Mouse (Mus musculus) Muller cell, postnatal 12 days (primary cell): ENCODE measurements at regions not wholly inside any gene's neighbourhood (a gene's known extent, or its start where the extent isn't known, plus 50 kb on each side); places are given as distances from the start of the nearest gene placed in this dataset.

Experiments
- DNase-seq: peaks from one replicate; pipeline ENCODE4 v3.0.0-alpha.2; 2015; ENCODE audit errors: inconsistent ontology term

GRCm38 (mm10) chr4:7642878-7643590, 595.8 kb downstream of the Car8 start:
- DNase-seq = no peak

GRCm38 (mm10) chr4:7597671-7598390, 641.0 kb downstream of the Car8 start:
- DNase-seq = no peak

- DNase-seq = no peak
Observed at GRCm38 (mm10) chr4:7596116-7596515, 642.7 kb downstream of the Car8 start.

DNA sequence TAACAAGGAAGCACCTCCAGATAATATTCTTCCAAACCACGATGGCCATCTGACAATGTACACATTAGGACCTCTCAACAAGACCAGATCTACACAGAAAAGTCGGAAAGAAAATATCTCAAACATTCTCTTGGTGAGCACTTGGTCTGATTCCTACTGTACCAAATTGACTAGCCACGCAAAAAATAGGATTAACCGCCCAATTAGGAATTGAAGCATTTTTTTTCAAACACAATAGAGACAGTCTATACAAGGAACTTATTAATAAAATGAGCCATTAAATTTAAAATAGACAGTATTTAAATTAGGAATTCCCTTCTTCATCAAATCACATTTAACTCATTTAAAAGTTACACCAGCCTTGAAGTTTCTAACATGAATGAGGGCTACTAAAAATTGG, 655.0 kb downstream of the Car8 start:
- DNase-seq = peak; percentile 81

DNA sequence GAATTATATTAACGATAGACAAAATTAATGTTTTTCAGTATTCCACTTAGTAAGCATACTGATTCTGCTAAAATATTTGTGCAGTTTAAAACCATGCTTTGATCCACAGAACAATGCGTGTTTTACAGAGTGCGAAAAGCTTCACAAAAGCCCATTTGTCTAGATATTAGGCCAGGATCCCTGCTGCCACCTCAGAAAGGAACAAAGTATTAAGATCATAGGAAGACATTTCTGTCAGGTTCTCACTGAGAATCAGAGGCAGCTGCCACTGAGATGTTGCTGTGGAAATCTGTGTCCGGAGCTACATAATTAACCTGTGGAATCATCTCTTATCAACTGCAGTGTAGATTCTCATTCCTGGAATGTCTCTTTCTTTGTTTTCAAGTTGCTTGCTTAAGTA, 656.9 kb downstream of the Car8 start:
- DNase-seq = peak; percentile 25

DNA sequence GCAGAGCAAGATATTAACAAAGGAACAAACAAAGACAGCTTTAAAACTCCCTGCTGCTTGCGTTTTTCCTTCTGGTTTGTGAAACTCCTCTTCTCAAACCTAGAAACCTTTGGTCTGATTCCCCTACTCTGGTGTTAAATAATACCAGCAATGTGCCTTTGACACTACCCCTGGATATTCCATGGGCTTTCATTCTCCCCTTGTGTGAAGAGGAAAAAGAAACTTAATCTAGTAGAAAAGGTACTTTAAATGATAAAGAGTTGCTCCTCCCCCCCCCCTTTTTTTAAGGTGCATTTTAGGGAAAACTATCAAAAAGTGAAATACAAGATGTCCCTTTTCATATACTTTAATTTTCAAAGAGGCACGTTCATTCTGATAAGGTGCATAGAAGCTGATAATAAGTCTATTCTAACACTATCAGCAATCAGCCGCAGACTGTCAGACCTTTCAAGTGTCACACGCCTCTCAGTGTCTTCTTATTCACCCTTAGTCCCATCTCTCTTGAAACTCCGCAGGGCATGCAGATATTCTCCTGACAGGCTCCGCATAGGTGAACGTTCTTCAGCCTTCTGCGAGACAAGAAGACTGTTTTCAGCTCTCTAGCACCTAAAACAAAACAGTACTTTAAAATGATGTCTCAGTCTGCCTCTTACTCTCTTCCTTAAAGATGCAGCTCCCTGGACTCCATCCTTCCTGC, 657.5 kb downstream of the Car8 start:
- DNase-seq = no peak

DNA sequence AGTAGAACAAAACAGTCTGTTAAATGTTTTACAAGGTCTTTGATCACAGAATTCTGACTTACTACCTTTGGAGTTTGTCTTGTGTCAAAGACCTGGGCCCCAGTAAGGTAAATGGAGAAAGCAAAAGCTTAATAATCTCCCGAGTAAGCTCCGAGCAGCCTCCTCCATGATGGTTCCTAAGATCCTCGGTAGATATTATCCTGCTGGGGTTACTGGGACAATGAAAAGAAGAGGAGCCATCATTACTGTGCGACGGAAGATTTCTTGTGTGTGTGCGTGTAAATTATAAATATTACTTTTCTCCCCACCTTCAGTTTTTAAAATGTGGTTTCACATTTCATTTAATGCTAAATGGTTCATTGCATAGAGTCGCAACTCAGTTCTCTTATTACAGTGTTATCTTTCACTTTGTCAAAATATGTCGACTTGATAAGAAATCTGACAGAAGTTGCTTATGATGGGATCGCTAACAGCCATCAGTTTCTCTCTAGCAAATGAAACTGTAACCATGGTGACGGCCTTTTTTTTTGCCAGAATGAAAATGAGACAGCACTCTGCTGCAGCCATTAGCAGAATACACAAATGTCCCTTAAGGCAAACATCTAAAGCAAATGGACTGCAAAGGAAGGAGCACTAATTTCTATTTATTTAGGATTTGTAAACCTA, 658.2 kb downstream of the Car8 start:
- DNase-seq = no peak

DNA sequence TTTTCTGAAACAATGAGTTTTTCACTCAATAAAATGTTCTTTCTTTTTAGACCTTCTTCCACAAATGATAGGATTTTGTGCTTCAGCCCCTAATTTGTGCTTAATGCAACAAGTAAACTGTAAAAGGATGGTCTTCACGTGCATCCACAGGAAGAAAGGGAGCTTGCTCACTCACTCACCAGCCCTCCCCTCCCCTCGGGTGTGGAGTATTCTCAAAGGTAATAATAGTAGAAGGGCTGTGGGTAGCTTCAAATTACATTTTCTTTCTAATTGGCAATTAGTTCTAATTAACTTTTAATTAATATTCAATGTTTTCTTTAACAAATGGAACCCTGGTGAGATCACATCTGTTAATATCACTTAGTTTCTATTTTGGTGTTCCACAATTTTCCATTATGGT, 664.8 kb downstream of the Car8 start:
- DNase-seq = no peak

GRCm38 (mm10) chr4:7567687-7568393, 671.0 kb downstream of the Car8 start:
- DNase-seq = no peak

DNA sequence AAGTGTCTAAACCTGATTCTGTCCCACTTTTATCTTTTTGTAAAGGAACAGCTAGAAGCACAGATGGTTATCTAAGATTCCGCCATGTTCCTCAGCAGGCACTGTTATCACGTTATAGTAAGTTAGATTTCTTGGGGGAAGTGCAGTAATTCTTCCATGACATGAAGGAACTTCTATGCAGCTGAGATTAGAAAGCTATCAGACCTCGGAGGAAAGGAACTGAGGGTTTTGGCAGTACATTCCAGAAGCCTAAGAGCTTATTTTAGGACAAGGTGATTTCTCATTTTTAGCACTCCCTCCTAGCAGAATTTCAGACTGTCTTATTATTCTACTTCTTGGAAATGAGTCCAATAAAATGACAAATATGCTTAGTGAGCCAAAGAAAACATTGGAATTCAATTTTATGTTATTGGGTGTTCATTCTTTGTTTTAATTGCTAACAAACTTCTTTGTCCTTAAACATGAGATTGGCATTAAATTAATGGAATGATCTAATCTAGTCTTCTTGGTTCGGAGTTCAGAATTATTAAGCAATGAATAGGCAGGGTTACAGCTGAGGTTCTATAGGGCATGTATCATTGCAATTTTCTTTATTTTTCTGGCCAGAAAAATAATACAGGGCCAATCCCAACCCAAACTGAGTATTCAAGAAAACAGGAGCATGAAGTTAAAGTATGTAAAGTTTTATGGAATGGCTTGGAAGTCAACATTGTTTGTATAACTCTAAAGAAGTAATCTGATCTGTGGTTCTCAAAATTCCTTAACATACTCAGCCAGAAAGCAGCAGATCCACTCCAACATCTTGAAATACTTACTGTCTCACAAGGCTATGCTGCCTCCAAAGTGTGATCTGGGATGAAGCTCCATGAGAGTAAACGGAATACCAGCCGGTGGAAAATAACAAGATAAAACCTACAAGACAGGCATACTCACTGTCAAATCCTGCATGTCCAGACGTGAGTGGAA, 678.7 kb downstream of the Car8 start:
- DNase-seq = peak; percentile 54

DNA sequence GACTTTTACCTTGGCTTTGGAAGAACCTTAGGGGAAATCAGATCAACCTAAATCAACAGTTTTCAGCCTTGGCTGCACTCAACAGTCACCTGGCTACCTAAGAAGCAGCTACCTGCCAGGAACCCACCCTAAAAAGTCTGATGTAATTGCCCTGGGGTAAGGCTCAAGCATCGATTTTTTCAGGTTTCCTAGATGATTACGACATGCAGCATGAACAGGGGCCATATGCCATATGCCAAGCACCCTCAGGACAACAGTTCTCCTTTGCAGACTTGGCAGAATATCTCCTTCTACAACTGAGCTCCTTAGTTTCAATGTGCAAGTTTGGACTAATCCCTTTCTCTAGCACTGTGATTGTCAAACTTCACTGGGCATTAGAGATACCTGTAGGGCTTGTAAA, 680.1 kb downstream of the Car8 start:
- DNase-seq = no peak

DNA sequence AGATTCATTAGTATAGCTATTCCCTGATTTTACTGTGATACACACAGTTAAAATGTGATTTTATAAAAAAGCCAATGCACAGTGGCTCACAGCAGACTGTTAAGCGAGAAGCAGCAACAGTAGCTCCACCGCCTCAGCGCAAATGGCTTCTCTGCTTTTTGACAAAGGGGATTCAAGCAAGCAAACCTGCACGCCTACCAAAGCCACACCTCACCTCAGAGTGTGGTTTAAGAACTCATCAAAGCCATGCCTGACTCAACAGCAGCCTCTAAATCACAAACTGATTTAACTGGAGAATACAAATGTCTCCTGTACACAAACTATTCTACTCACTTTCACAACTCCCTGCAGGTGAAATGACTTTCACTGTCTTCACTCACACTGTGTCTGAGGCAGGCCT, 704.5 kb downstream of the Car8 start:
- no peak for DNase-seq

- DNase-seq = no peak
Observed at GRCm38 (mm10) chr4:7527718-7528117, 711.1 kb downstream of the Car8 start.

GRCm38 (mm10) chr4:7513081-7513480, 725.8 kb downstream of the Car8 start:
- DNase-seq = peak; percentile 83

- no peak for DNase-seq
Observed at GRCm38 (mm10) chr4:7485552-7485951, 753.3 kb downstream of the Car8 start.

DNA sequence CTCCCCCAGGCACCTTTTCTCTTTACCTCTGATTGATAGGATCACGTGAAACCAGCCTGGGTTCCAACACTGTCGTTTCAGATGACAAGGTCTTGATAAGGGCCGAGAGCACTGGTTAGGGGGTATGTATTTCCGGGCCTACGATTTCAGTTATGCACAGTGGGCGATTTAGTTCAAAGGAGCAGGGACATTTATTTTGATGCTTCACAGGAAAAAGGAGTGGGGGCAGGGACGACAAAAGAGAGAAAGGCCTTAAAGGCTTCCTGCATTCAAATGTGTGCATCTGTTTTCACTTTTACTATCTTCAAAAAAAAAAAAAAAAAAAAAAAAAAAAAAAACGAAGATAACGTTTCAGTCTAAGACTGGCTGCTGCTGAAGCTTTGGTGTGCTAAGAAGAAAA, 783.7 kb downstream of the Car8 start:
- no peak for DNase-seq

DNA sequence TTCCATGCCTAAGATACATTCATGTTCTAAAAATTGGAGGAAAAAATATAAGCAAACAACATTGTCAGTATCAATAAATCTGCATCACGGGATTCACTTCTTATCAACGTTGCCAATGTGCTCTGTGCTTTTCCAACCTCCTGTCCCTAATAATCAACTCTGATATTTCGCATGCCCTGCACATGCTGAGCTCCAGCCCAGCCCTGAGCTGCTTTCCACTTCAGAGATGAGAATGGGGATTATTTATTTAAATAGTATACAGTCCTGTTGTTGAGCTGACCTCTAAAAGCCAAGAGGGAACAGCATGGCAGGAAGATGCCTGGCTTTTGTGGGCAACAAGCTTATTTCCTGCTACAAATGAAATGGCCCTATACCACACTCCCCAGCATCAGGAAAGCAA, 786.2 kb downstream of the Car8 start:
- no peak for DNase-seq

- DNase-seq = no peak
Observed at GRCm38 (mm10) chr4:7450991-7451390, 787.9 kb downstream of the Car8 start.

DNA sequence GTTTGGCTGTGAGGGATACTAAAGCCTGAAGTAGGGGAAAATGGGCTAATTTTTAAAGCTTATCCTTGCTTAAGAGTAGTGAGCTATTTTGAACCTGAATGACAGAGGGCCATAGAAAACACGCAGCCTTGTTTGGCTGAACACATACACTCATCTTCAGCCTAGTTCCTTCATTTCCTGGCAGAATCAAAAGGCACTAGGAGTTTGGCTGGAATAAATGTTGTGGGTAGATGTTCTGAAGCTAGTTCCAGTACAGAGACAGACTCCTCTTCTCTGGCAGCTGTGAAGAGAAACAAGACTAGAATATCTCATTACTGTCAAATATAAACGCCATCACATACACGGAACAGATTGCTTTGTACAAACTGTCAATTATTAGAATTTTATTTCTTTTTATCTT, 809.5 kb downstream of the Car8 start:
- no peak for DNase-seq

DNA sequence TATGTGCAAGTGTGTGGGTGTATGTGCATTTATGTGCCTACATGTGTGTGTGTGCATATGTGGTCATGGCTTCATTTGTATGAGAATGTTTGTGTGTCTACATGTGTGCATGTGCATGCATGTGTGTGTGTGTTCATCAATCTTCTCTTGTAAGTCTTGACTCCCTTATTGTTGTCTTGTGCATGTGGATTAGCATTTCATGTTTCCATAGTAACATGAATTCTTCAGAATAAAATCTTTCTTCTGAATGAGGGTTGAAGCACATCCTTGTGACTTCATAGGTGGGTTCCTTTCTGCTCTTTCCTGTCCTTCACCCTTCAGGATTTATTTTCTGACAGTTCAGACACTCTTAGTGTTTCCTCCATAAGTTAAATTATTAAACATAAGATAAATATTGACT, 814.8 kb downstream of the Car8 start:
- no peak for DNase-seq

DNA sequence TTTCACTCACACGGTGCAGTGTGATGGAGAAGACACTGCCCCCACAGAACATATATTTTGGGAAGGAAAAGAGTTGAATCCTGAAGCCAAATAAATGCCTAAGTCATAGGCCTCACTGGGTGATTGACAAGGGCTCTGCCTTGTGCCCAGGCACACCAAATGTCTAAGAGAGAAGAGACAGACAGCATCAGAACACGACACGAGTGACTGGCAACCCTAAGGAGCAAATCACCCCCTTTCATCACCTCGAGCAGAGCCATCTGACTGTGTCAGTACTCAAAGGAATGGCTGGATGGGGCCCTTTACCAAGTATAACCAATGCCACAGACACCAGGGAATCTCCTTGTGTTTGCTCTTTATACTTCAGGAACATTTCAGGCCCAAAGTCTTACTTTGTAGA, 815.6 kb downstream of the Car8 start:
- DNase-seq = no peak
